Mouse (Mus musculus): ENCODE measurements around the gene Qser1. TPM values are rescaled to one million over a fixed set of nuclear protein-coding genes. Genes with fewer than 3 reads are reported as not detected.
"Not testable (repeated sequence)": the region's sequence is repeated elsewhere in the genome, so short reads cannot be mapped to it uniquely, and the experiment has no call there.

The Qser1 gene
- total RNA-seq (2021), result 10 to 100 TPM; 50.3 to 58.0 TPM
- long read RNA-seq, experiment 1, partial matches to known transcripts, result 7 of 18 reads
- long read RNA-seq, experiment 1, other reads (novel, unspliced or antisense), result 11 of 18 reads
- long read RNA-seq, experiment 2, partial matches to known transcripts, result 4 of 10 reads
- long read RNA-seq, experiment 2, other reads (novel, unspliced or antisense), result 6 of 10 reads

GRCm38 (mm10) chr2:104816371-104816827 is at the start of gene Qser1:
TSS of gene Qser1 (minus strand) at chr2:104816760.
- no peak for DNase-seq
- intact Hi-C loops (cut with DNase I), result no loop called here

- intact Hi-C loops (cut with DNase I), result no loop called here
- DNase-seq, result no peak
These were observed 47.8 kb upstream of the Qser1 start for GRCm38 (mm10) chr2:104864176-104864860.

GRCm38 (mm10) chr2:104860426-104860825 is 43.9 kb upstream of the Qser1 start:
- no peak for DNase-seq
- intact Hi-C loops (cut with DNase I), result no loop called here

- intact Hi-C loops (cut with DNase I), result no loop called here
These were observed 42.5 kb upstream of the Qser1 start for GRCm38 (mm10) chr2:104859060-104859459.

GRCm38 (mm10) chr2:104858083-104858482 is 41.5 kb upstream of the Qser1 start:
- intact Hi-C loops (cut with DNase I); DNase-seq: not testable (repeated sequence)

More at GRCm38 (mm10) chr2:104859060-104859459, 42.5 kb upstream of the Qser1 start:
- no peak for DNase-seq

- DNase-seq, result no peak
- intact Hi-C loops (cut with DNase I), result no loop called here
These were observed 39.7 kb upstream of the Qser1 start for GRCm38 (mm10) chr2:104856218-104856617.

- intact Hi-C loops (cut with DNase I), result no loop called here
- DNase-seq, result no peak
These were observed 39.2 kb upstream of the Qser1 start for GRCm38 (mm10) chr2:104855732-104856131.

- intact Hi-C loops (cut with DNase I), result no loop called here
- no peak for DNase-seq
These were observed 38.3 kb upstream of the Qser1 start for GRCm38 (mm10) chr2:104854836-104855235.

GRCm38 (mm10) chr2:104852546-104852945 is 36.0 kb upstream of the Qser1 start:
- intact Hi-C loops (cut with DNase I), result no loop called here
- DNase-seq, result no peak

- DNase-seq, result no peak
- intact Hi-C loops (cut with DNase I), result no loop called here
These were observed 35.1 kb upstream of the Qser1 start for GRCm38 (mm10) chr2:104851686-104852085.

- DNase-seq, result no peak
- intact Hi-C loops (cut with DNase I), result no loop called here
These were observed 33.4 kb upstream of the Qser1 start for GRCm38 (mm10) chr2:104849991-104850359.

- intact Hi-C loops (cut with DNase I), result no loop called here
- DNase-seq, result peak; percentile 15 to 21
These were observed 32.9 kb upstream of the Qser1 start, which contains the start of gene Prrg4 for GRCm38 (mm10) chr2:104849276-104849990. TSS of gene Prrg4 (minus strand) at chr2:104849876.

GRCm38 (mm10) chr2:104848235-104849161 is 31.9 kb upstream of the Qser1 start:
- intact Hi-C loops (cut with DNase I), result no loop called here
- DNase-seq, result no peak

- no peak for DNase-seq
- intact Hi-C loops (cut with DNase I), result no loop called here
These were observed 31.1 kb upstream of the Qser1 start for GRCm38 (mm10) chr2:104847645-104848044.

- no peak for DNase-seq
- intact Hi-C loops (cut with DNase I), result no loop called here
These were observed 30.3 kb upstream of the Qser1 start for GRCm38 (mm10) chr2:104846638-104847414.

- intact Hi-C loops (cut with DNase I), result no loop called here
- no peak for DNase-seq
These were observed 26.0 kb upstream of the Qser1 start for GRCm38 (mm10) chr2:104842559-104842958.

- intact Hi-C loops (cut with DNase I), result no loop called here
- DNase-seq, result no peak
These were observed 25.2 kb upstream of the Qser1 start for GRCm38 (mm10) chr2:104841736-104842135.

- DNase-seq, result no peak
- intact Hi-C loops (cut with DNase I), result no loop called here
These were observed 24.4 kb upstream of the Qser1 start for GRCm38 (mm10) chr2:104840974-104841373.

GRCm38 (mm10) chr2:104832486-104832885 is 15.9 kb upstream of the Qser1 start:
- intact Hi-C loops (cut with DNase I), result no loop called here
- no peak for DNase-seq

- intact Hi-C loops (cut with DNase I), result no loop called here
- DNase-seq, result no peak
These were observed 9.6 kb upstream of the Qser1 start for GRCm38 (mm10) chr2:104826191-104826590.

All from gastrocnemius, postnatal 36 days (tissue).